Mouse (Mus musculus): ENCODE measurements around the gene Id3. TPM values are rescaled to one million over a fixed set of nuclear protein-coding genes. Genes with fewer than 3 reads are reported as not detected.
"Not testable (repeated sequence)": the region's sequence is repeated elsewhere in the genome, so short reads cannot be mapped to it uniquely, and the experiment has no call there.

The Id3 gene
- total RNA-seq (2021): 10 to 100 TPM; 34.9 to 43.2 TPM
- long read RNA-seq, experiment 1, transcript Id3-201 (3 exons, 1,278 nt): major isoform, 56 of 63 reads
- long read RNA-seq, experiment 1, partial matches to known transcripts: 1 of 63 reads
- long read RNA-seq, experiment 1, other reads (novel, unspliced or antisense): 4 of 63 reads
- long read RNA-seq, experiment 2, transcript Id3-201 (3 exons, 1,278 nt): major isoform, 39 of 43 reads
- long read RNA-seq, experiment 2, partial matches to known transcripts: 0 of 43 reads
- long read RNA-seq, experiment 2, other reads (novel, unspliced or antisense): 4 of 43 reads

GRCm38 (mm10) chr4:136143193-136143976, at the start of gene Id3:
Gene Id3, plus strand, starts transcription at chr4:136143497.
- DNase-seq (ENCODE audit: low spot score in 2 of 2): peak; percentile 53 to 57

GRCm38 (mm10) chr4:136094519-136095219, 48.6 kb upstream of the Id3 start:
- DNase-seq (ENCODE audit: low spot score in 2 of 2): peak; percentile 13 to 26

- DNase-seq (ENCODE audit: low spot score in 2 of 2): no peak
These were observed 47.7 kb upstream of the Id3 start for GRCm38 (mm10) chr4:136095490-136096105.

GRCm38 (mm10) chr4:136096446-136097113, 46.7 kb upstream of the Id3 start:
- DNase-seq (ENCODE audit: low spot score in 2 of 2): no peak

GRCm38 (mm10) chr4:136098446-136098845, 44.9 kb upstream of the Id3 start:
- DNase-seq (ENCODE audit: low spot score in 2 of 2): no peak

- no peak for DNase-seq (ENCODE audit: low spot score in 2 of 2)
These were observed 42.8 kb upstream of the Id3 start for GRCm38 (mm10) chr4:136100396-136101070.

- DNase-seq (ENCODE audit: low spot score in 2 of 2): not testable (repeated sequence)
These were observed 41.5 kb upstream of the Id3 start for GRCm38 (mm10) chr4:136101753-136102152.

- no peak for DNase-seq (ENCODE audit: low spot score in 2 of 2)
These were observed 38.5 kb upstream of the Id3 start for GRCm38 (mm10) chr4:136104590-136105337.

- no peak for DNase-seq (ENCODE audit: low spot score in 2 of 2)
These were observed 36.4 kb upstream of the Id3 start for GRCm38 (mm10) chr4:136106880-136107301.

- no peak for DNase-seq (ENCODE audit: low spot score in 2 of 2)
These were observed 34.1 kb upstream of the Id3 start for GRCm38 (mm10) chr4:136109153-136109552.

GRCm38 (mm10) chr4:136109941-136110900, 33.1 kb upstream of the Id3 start:
- no peak for DNase-seq (ENCODE audit: low spot score in 2 of 2)

- no peak for DNase-seq (ENCODE audit: low spot score in 2 of 2)
These were observed 31.0 kb upstream of the Id3 start for GRCm38 (mm10) chr4:136112344-136112743.

GRCm38 (mm10) chr4:136114747-136115146, 28.6 kb upstream of the Id3 start:
- DNase-seq (ENCODE audit: low spot score in 2 of 2): no peak

- peak; percentile 17 to 36 for DNase-seq (ENCODE audit: low spot score in 2 of 2)
These were observed 26.3 kb upstream of the Id3 start for GRCm38 (mm10) chr4:136117022-136117421.

- no peak for DNase-seq (ENCODE audit: low spot score in 2 of 2)
These were observed 23.3 kb upstream of the Id3 start for GRCm38 (mm10) chr4:136120041-136120440.

GRCm38 (mm10) chr4:136121158-136121557, 22.1 kb upstream of the Id3 start:
- DNase-seq (ENCODE audit: low spot score in 2 of 2): no peak

GRCm38 (mm10) chr4:136121844-136122468, 21.3 kb upstream of the Id3 start:
- no peak for DNase-seq (ENCODE audit: low spot score in 2 of 2)

Measured in left cerebral cortex, adult 18-20 months (tissue).